Mouse (Mus musculus) brain, embryonic 14.5 days (tissue): ENCODE results near the gene Bcas2. TPM values are rescaled to one million over a fixed set of nuclear protein-coding genes. Genes with fewer than 3 reads are reported as not detected.
"Not testable (repeated sequence)": the region's sequence is repeated elsewhere in the genome, so short reads cannot be mapped to it uniquely, and the experiment has no call there.

Source experiments
- DNase-seq: peaks from one replicate; pipeline ENCODE4 v3.0.0-alpha.2; 2011; ENCODE audit warnings: low read depth
- CTCF ChIP-seq: fragments of 200-500 bp; IDR thresholded peaks from 2 replicates; pipeline ENCODE4 v1.5.1; 2012; ENCODE audit warnings: inconsistent platforms, mild to moderate bottlenecking, moderate library complexity, borderline replicate concordance; ENCODE audit not compliant: insufficient read depth, insufficient read length; ENCODE audit errors: extremely low read depth
- POLR2A ChIP-seq: fragments of 200-500 bp; IDR thresholded peaks from 2 replicates; pipeline ENCODE4 v1.6.1; 2012; ENCODE audit warnings: mild to moderate bottlenecking, inconsistent platforms, borderline replicate concordance; ENCODE audit not compliant: poor library complexity, insufficient read depth, insufficient read length, severe bottlenecking; ENCODE audit errors: extremely low read depth
- polyA plus RNA-seq: library from polyadenylated mRNA; depleted of rRNA; stranded (reverse); fragments of >200 nt; gene quantifications from 2 replicates; pipeline ENCODE4 v1.2.3, GENCODE M21; 2012; rRNA removed

Bcas2 gene
- polyA plus RNA-seq, 1 experiment: 168 TPM

GRCm38 (mm10) chr3:103212142-103212541 lies 40.7 kb downstream of the Bcas2 start:
- no peak for DNase-seq
- TF ChIP-seq POLR2A (no peak), CTCF (no peak)

- no peak for DNase-seq
- TF ChIP-seq CTCF: no peak
- no peak for TF ChIP-seq POLR2A
Observed at GRCm38 (mm10) chr3:103213537-103213936, 42.1 kb downstream of the Bcas2 start.

GRCm38 (mm10) chr3:103214593-103215285 lies 43.3 kb downstream of the Bcas2 start:
- no peak for DNase-seq

GRCm38 (mm10) chr3:103215399-103215798 lies 43.9 kb downstream of the Bcas2 start:
- DNase-seq: not testable (repeated sequence)

More at GRCm38 (mm10) chr3:103214593-103215285, 43.3 kb downstream of the Bcas2 start:
- TF ChIP-seq POLR2A: no peak
- no peak for TF ChIP-seq CTCF

GRCm38 (mm10) chr3:103221435-103221834 lies 50.0 kb downstream of the Bcas2 start:
- TF ChIP-seq CTCF: no peak
- TF ChIP-seq POLR2A: no peak
- DNase-seq: peak; percentile 67

- no peak for DNase-seq
- peak; percentile 32; the same call in 1 of the 2 replicates for TF ChIP-seq CTCF
- no peak for TF ChIP-seq POLR2A
Observed at GRCm38 (mm10) chr3:103223752-103224151, 52.3 kb downstream of the Bcas2 start.

GRCm38 (mm10) chr3:103224231-103224765 lies 52.8 kb downstream of the Bcas2 start:
- DNase-seq: no peak
- TF ChIP-seq POLR2A (no peak), CTCF (no peak)

- no peak for TF ChIP-seq POLR2A
- TF ChIP-seq CTCF: no peak
- DNase-seq: no peak
Observed at GRCm38 (mm10) chr3:103227729-103228128, 56.3 kb downstream of the Bcas2 start.

Other genes with a start within 250 kb of the Bcas2 start
- not detected in 2 replicates for gene Sycp1, start 235.6 kb upstream of the Bcas2 start, polyA plus RNA-seq
- 0.12 and 0.13 TPM in 2 replicates for gene Nr1h5, start 207.5 kb upstream of the Bcas2 start, polyA plus RNA-seq
- 46.5 and 49.0 TPM in 2 replicates for gene Sike1, start 175.9 kb upstream of the Bcas2 start, polyA plus RNA-seq
- 61.0 and 122 TPM in 2 replicates for gene Csde1, start 151.2 kb upstream of the Bcas2 start, polyA plus RNA-seq
- gene Nras, start 113.4 kb upstream of the Bcas2 start, polyA plus RNA-seq: 70.2 and 80.4 TPM in 2 replicates
- gene Ampd1, start 97.6 kb upstream of the Bcas2 start, polyA plus RNA-seq: 0.16 and 0.21 TPM in 2 replicates
- gene Dennd2c, start 69.1 kb upstream of the Bcas2 start, polyA plus RNA-seq: 1.0 and 1.5 TPM in 2 replicates
- gene Trim33, start 107.6 kb downstream of the Bcas2 start, polyA plus RNA-seq: 23.7 and 38.8 TPM in 2 replicates